Mouse (Mus musculus): ENCODE data around the gene Tspan13.

Tspan13 gene

DNA sequence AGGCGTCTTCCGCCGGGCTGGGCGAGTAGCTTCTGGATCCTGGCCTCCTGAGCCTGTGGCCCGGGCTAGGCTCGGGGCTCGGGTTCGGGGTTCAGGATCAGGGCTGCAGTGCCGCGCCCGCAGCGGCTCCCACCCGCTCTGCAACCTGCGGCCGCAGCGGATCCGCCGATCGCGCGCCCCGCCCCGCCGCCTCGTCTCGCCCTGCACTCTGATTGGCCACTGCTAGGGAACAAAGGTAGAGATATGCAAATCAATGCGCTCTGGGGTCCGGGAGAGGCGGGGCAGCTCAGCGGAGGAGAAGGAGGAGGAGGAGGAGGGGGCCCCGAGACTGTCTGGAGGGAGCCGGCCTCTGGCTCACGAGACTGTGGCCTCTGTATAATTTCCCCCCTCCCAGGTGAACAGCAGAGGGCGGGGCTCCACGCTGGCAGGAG lies at the start of gene Tspan13:
TSS of gene Tspan13 (minus strand) at position 153 of the 431 bp plus-strand sequence.
- peak; percentile 94 to 98 for DNase-seq

DNA sequence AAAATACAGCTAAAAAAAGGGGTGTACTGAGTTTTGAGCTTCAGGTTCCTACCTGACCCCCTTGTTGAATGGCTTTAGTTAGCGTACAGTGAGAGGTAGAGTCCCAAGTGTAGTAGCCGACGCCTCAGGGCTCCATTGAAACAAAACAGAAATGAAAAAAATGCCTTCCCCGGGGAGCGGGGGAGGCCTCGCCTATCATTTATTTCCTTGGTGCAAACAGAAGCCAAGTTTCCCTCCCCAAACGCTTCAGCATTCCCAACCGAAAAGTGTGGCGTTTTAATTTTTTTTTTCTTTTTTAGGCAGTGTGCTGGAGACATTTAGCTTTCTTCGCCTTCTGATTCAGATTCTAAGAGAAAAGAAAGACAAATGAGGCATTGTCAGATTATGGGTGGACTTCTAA lies 49.7 kb upstream of the Tspan13 start:
- DNase-seq = no peak

DNA sequence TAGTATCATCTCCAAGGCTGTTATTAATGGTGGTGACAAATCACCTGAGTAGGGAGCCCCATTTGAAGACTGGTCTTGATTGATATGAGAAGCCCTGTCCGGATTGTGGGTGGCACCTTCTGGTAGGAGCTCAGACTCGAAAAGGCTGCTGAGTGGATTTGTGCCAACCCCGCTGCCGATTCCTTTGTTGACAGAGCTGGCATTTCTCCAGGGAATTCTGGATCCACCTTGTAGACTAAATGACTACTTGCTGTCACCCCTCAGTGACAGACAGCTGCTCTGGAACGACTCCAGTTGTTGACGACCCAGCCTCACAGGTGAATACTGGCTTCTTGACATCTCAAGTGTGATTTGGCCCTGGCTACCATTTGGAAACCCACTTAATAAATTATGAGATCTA lies 46.9 kb upstream of the Tspan13 start:
- DNase-seq = no peak

DNA sequence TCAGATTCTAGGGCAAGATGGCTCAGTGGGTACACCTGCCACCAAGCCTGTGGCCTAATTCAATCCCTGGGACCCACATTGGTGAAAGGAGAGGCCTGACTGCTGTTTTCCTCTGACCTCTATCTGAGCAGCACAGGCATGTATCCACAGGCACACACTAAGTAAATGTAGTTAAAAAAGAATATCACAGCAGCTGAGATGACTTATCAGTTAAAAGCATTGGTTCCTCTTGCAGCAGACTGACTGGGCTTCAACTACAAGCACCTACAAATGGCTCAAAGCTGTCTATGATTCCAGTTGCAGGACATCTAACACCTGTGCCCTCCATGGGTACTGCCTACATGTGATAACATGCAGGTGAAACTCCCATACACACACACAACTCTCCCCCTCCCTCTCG lies 46.5 kb upstream of the Tspan13 start:
- DNase-seq = no peak

DNA sequence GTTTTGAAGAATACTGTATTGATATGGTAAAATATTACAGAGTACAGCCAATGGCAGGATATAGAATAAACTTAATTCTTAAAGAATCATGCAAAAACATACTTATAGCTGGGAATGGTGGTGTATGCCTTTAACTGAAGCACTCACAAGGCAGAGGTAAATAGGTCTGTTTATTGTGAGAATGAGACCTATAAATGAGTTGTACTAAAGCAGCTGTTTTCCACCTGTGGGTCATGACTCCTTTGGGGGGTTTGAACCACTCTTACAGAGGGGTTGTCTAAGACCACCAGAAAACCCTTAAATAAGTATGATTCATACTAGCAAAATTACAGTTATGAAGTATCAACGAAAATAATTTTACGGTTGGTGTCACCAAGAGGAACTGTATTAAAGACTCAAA lies 43.1 kb upstream of the Tspan13 start:
- no peak for DNase-seq

DNA sequence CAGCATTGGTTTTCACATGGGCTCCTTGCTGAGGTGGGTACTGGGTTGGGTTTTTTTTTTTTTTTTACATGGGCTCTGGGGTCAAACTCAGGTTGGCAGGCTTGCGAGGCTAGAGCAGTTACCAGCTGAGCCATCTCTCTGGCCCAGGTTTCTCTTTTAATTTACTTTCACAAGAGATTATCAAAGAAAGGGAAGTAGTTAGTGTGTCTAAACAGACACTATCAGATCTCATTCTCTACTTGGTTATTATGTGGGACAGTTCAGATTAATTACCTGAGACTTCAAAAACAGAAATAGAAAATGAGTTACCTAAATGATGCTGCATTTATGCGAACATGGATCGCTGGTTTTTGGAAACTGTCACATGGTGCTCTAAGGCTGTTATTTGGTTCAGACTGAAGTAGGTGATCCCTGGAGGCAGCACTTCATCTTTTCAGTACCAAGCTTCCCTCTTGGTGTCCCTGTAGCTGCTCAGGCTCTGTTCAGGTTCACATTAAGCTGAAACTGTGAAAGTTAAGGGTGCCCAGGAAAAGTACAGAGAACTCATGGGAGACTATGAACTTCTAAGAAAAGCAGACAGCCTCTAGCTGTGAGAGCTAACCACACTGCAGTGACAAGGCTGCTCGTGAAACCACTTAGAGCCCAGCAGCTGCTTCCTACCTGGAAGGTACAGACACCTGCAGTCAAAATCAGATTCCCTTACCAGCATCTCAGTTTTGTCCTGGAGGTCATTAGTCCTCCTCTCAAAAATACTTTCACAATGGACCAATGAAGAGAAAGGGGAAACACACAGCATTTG lies 36.0 kb upstream of the Tspan13 start:
- no peak for DNase-seq

DNA sequence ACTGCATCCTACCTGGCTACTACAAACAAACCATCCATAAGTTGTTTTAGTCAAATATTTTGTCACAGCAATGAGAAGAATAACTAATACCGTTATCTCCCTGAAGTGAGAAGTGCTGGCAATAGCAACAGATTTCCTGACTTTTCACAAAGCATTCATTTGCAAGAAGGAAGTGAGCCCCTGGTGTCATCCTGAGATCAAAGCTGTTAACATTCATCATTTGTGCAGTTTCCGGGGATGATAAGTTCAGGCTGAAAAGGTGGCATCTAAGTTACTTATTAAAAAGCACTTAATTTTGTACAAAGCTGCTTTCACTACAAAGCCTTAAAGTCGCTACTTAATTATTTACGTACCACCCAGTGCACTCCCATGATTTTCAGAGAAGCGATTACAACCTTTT lies 30.6 kb upstream of the Tspan13 start:
- no peak for DNase-seq

DNA sequence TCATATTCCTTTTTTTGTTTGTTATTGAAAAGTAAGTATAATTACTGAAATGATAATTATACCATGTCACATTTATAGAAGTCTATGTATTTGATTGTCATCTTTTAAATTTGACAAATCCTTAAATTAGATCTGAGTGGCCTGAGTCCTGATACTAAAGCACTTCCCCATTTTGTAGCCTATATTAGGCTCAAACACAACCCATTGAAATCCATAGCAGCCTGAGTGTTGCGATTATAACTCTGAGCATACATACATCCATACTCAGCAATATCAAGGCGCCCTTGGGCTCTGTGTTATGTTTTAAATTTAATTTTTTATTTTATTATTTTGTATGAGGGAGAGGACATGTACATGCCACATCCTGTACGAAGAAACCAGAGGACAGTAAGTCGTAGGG lies 27.9 kb upstream of the Tspan13 start:
- no peak for DNase-seq

DNA sequence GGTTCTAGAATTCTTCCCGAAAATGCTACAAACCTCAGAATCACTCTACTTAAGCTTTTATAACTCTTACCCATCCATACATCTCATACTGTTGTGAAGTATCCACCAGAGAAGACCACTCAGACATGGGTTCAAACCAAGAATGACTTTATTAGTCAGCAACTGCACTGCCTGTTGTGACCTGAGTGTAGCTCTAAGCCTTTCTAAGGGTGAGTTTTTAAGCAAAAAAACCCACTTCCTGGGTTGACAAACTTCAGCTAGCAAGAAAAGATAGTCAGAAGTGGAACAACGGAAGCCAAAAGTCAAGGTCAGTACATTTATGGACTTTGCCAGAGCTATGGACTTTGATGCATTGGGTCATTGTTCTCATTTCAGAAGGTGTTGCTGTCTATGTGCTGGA lies 25.2 kb upstream of the Tspan13 start:
- DNase-seq = no peak

DNA sequence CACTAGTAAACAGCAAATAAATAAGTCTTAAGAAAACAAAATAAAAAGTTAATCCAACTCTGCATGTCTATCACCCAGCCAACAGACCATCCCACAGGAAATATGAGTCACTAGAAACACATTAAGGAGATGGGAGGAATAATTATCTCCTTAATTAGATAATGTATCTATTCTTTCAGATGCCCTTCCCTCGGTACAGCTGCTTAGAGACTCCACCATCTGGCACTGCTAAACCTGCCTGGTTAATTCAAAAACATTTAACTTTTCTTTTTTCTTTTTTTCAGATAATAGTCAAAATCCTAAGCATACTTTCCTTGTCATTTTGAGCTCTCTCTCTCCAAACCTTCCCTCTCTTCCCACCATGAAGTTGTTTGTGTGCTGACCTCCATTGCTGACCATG lies 23.6 kb upstream of the Tspan13 start:
- no peak for DNase-seq

DNA sequence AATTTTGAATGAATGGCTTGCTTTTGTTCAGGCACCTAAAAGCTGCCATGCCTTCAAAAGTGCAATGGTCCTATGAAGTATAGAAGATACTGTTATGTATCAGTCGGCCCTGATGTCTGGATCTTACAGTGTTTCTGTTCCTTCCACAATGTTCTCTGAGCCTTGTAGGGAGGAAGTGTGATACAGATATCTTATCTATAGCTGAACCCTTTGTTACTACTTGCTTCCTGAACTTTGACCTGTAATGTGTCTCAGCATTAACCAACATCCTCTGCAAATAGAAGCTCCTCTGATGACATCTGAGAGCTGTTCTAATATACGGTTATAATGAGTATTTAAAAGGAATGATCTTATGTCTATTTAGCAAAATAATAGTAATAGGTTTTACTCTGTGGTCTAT lies 15.4 kb upstream of the Tspan13 start:
- no peak for DNase-seq

DNA sequence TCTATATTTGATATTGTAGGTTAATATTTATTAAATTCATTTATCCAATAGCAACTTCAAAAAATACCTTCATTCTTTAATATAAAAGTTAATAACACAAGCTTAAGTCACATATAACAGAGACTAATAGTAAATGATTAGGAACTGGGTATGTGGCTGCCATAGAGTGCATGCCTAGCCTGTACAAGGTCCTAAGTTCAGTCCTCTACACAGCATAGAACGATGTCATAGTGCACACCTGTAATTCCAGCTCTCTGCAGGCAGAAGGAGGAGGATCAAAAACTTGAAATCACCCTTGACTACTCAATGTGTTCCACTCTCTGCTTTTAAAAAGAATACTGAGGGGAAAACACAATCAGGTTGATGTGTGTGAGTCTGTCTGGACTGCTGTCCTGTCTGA lies 8.0 kb upstream of the Tspan13 start:
- no peak for DNase-seq

DNA sequence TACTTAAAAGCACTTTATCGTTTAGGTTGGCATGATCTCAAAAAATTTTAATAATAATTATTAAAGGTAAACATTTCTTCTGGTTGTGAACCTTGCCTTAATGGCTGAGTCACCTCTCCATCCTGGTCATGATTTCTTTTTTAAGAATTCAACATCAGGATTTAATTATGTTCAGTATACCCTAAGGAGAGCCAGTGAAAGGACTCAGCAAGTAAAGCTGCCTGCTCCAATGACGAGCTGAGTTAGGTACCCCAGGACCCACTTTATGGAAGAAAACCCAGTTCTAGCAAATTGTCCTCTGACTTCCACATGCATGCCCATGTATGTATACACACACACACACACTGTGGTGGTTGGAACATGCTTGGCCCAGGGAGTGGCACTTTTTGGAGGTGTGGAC lies 5.3 kb upstream of the Tspan13 start:
- no peak for DNase-seq

DNA sequence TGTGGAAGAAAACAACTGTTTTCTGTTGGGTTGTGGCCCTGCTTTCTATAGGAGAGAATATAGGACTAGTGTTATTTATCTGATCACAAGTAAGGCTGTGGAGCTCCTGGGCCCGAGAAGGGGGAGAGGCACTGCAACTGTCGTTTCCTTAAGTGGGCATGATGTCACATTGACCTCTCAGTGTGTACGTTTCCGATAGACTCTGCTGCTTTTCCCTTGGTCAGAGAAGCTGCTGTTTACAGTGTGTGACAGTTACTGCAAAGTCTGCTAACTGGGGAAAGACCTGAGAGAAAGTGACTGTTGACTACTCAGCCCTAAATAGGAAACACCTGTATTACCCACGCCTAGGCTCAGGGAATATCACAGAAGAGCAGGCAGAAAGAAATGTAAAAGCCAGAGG lies 3.9 kb upstream of the Tspan13 start:
- no peak for DNase-seq

DNA sequence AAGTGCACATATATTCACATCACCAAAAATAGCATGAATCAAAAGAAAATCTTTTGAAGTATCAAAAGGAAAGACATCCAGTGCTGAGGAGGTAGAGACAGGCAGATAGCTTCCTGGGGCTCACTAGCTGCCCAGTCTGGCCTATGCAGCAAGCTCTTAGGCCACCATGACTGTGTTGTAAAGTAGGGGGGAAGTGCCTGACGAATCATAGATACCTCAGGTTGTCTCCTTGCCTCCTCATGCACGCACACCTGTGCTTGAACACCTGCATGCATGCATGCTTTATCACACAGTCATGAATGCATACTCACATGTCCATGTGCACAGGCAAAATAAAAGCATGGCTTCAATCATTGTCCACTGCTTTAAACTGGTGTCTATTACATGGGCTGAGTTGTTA lies 2.4 kb upstream of the Tspan13 start:
- DNase-seq = no peak

DNA sequence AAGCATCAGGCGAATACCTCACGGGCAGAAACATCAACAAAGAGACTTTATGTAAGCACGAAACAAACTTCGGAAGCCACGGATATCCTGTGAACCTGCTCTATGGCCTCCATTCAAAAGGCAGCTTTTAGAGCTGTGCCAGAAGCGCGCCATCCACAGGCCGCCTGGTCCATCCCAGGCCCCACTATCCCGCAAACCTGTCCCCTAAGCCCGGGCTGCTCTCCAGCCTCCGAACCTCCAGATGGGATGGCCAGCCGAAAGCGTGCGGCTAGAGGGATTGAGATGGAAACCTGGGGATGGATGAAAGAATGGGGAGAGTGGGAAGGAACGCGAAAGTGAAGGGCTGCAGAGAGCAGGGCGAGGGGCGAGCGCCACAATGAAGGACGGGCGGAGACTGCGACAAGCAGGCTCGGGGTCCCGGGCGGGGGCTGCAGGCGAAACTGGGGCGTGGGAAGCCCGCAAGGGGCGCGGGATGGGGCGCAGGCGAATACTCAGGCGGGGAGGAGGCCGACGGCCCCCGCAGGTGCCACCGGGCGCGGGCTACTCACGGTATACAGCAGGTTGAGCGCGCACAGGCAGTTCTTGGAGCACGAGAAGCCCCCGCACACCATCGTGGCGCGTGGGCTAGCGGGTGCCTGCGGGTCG lies 475 bp downstream of the Tspan13 start:
- peak; percentile 81 to 82 for DNase-seq

DNA sequence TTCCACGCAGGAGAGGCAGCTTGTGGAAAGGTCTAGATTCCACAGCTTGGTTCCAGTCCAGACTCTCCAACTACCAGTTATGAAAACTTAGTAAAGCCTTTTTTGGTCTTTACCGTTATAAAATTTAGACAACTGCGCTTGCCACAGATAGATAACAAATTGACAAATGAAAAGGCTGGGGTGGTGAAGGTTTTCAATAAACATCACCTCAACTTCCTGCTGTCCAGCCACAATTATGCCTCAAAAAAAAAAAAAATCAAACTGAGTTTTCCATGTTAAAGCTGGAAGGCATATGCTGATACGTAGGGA lies 1.1 kb downstream of the Tspan13 start:
- no peak for DNase-seq

DNA sequence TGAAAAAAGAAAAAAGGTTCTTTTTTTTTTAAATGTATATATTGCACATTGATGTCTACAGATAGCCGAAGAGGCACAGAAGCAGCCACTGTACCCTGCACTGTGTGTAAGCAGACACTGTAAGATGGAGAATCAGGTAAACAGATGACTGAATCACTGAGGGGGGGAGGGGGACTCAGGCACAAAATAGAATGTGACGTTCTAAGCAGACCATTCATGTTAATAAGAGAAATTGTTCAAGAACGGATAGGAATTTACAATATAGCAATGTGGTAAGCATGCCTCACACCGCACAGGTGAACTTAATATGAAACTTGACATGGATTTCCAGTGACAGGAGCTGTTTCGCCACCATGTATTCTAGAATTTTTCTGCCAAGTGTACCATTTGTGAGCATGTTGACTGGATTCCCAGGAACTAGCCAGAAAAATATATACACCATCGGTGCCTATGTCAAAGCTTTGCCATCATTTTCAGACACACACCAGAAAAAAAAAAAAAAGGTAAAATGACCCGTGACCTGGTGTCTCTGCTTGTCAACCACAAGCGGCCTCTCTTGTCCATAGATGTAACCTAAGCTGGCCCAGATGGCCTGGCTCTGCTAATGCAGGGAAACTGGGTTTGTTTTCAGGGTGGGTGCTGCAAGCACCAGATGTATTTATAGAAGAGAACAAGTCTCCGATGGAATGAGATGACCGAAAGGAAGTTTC lies 1.6 kb downstream of the Tspan13 start:
- DNase-seq = peak; percentile 37 to 52

DNA sequence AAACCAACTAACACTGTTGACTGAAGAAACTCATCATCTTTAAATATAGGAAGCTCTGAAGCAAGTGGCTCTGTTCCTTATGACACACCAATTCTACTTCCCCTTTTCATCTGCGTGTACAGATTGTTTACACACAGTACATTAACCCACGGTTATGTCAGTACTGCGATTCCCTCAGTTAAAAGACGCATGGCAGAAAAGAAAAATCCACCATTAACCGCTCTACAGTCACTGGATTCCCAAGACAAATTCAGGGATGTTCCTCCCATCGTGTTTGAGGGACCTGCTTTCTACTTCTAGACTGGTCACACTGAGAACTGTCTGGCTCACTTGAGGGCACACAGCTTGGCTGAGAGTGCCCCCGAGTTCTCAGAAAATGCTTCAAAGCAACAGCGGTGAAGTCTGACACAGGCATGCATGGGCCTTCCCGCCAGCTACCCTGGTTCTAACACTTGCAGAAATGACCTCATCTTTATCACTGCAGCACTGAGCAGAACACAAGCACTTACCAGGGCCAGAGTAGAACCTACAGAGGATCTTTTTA lies 2.7 kb downstream of the Tspan13 start:
- DNase-seq = peak; percentile 18 to 31

DNA sequence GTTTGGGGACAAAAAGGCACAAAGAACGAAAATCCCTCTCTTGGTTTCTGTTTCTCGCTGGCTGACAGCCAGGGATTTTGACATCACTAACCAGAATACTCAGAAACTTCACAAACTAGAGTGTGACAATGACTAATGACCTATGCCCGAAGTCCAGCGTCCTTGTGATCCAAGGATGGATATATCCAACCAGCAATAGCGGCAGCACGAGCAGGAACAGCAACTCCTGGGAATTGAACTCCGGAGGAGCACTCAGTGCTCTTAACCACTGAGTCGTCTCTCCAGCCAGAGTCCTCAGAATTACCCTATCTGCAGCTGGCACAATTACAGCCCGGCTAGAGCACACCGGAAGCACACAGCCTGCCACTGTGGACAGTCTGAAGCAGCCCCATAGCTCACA lies 5.5 kb downstream of the Tspan13 start:
- no peak for DNase-seq

DNA sequence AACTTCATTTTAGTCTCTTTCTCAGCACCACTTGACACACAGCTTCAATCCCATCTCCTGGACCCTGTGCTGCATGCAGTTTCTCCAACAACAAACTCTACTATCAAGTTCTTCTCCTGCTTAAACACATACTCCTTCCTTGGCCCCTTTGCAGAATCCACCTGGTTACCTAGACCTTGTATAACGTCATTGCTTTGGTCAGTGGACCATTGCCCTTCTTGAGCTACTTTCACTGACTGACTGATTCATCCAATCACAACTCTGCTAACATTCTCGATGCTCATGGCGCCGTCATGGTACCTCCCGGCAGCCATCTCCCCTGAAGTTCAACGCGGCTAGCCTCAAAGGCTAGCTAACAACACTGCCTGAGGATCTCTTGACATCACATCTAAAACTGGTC lies 6.2 kb downstream of the Tspan13 start:
- DNase-seq = no peak

DNA sequence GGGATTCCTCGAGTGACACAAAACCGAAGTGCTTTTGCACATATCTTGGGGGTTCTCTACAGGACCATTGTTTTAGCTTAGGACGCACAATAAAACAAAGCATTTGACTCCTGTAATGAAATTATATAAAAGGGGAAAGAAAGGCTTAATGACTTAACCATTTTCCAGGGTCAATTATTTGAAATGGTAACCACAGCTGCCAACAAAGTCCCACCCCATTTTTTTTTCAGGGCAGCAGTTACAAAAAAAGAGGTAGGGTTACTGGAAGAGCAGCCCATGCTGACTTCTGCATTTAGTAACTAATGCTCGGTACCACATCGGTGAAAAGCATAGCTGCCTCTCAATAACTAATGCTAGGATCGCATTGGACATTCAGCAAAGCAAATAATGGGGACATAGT lies 6.8 kb downstream of the Tspan13 start:
- no peak for DNase-seq

DNA sequence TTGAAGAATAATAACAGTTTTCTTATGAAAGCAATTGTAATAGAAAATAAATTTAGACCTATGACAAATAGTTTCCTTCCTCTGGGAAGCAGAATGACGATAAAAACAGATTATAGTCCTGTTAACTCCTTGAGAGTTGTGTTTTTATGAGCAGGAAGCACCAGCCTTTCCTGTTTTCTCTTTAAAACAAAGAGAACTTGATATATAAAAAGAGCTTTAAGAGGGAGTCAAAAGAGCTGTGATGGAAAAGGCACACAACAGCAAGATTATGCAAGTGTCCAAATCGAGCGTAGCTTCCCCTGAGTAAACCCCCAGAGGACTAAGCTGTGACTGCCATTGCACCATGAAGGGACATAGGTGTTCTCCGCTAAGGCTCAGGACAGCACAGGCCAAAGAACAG lies 9.9 kb downstream of the Tspan13 start:
- DNase-seq = no peak

Data from cerebellum, adult 18-20 months (tissue).